Mouse (Mus musculus): ENCODE results near the gene Gm40193. TPM values are rescaled to one million over a fixed set of nuclear protein-coding genes. Genes with fewer than 3 reads are reported as not detected.
A peak's percentile ranks its signal among the peaks of the same experiment; 100 is the strongest.

Gene Gm40193
- total RNA-seq, 1 experiment from 2014 or later = not detected

DNA sequence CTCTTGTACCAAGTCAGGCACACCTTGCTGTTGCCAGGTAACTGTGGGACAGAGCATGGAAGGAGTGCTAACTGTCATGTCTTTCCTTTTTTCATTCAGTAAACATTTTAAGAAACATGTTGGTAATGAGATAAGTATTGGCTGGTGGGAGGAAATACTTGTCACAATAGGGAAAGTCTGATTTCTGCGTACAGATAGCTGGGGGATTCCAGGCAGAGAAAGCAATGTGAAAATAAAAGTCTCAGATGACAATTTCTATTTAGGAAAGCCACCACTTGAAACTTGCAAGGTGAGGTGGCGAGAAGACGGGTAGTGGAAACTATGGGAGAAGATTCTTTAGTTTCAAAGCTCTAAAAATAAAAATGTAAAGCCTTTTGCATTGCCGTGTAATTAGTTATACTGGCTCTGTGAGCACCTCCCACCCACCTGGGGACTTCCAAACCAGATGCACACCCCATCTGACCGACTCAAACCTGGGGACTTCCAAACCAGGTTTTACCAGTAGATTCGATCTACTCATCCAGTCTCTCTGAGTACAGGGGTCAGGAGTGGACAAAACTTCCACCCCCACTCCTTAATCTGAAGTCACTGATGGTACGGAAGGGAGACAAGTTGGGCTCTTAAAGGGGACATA, 19.9 kb downstream of the Gm40193 start:
- ATAC-seq (replicated peaks; ENCODE audit: insufficient number of reproducible peaks, low FRiP score, low TSS enrichment, poor library complexity, severe bottlenecking) = no peak

DNA sequence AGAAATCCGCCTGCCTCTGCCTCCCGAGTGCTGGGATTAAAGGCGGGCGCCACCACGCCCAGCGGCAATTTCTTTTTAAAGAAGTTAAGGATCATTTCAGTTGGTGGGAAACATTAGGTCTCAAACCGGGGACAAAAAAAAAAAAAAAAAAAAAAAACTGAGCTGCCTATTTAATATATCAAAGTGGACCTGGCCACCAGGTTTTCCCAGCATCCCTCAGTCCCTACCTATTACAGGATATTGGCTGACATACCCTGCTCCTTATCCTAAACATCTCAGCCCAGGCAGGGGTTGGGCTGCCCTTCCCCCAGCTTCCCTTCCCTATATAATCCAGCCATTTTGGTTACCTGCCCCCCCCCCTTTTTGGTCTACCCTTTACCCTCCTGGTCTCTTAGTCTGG, 20.9 kb downstream of the Gm40193 start:
- ATAC-seq (replicated peaks; ENCODE audit: insufficient number of reproducible peaks, low FRiP score, low TSS enrichment, poor library complexity, severe bottlenecking) = no peak

DNA sequence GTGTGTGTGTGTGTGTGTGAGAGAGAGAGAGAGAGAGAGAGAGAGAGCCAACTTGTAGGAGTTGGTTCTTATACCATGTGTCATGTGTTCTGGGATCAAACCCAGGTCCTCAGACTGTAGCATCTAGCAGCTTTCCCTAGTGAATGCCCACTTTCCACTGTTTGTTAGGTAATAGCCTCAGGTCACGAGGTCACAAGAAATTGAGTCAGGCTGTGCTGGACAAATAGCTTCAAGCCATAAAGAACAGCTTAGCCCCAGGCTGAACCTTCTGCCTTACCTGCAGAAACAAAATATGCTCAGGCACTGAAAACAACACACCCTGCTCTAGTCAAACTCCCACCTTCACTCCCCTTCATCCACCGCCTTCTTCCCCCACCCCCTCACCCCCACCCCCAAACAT, 21.5 kb downstream of the Gm40193 start:
- no peak for ATAC-seq (replicated peaks; ENCODE audit: insufficient number of reproducible peaks, low FRiP score, low TSS enrichment, poor library complexity, severe bottlenecking)

DNA sequence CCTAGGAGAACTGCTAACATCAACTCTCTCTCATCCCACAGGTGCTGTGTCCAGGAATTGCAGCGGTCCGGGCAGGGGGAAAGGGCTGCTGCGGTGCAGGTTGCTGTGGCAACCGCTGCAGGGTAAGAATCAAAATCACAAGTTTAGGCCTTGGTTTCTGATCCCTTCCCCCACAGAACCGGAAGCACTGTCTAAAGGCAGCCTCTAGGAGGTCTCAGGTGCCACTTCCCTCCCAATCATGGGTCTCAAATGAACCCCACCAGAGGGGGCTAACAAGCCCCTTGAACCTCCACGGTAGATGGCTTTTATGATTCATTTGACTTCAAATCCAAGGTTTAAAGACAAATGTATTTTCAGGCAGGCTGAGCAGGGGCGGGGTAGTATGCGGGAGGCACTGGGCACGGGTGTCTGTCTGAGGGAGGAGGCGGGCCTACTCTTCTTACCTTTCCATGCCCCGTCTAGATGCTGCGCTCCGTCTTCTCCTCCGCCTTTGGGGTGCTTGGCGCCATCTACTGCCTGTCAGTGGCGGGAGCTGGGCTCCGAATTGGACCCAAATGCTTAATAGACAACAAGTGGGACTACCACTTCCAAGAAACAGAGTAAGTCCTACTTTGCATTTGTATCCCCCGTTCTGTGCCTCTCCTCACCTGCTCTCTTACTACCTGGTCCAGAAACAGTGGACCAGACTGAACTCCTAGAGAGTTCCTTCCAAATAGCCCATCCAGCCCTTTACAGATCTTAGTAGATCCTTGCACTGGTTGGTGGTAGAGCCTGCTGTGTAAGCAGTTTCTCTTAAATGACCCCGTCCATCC, 22.8 kb downstream of the Gm40193 start:
- 0 out of 2 replicates have a peak, but pooled peaks have one; percentile 34 for ATAC-seq (replicated peaks; ENCODE audit: insufficient number of reproducible peaks, low FRiP score, low TSS enrichment, poor library complexity, severe bottlenecking)

DNA sequence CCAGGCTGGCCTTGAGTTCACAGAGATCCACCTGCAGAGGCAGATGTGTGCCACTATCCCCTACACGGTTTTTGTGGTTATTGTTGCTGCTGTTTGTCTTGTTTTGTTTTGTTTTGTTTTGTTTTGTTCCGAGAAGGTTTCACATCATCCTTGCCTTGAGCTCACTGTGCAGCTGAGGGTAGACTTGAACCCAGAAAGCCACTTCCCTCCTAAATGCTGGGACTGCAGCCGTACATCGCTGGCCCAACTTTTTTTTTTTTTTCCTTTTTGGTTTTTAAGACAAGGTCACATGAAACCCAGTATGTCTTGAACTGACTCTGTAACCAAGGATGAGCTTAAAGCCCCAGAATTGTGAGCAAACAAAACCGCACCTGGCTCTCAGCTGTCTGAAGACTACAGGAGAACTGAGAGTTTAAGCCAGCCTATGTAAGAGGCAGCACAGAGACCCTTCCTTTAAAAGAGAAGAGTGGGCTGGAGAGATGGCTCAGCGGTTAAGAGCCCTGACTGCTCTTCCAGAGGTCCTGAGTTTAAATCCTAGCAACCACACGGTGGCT, 25.7 kb downstream of the Gm40193 start:
- no peak for ATAC-seq (replicated peaks; ENCODE audit: insufficient number of reproducible peaks, low FRiP score, low TSS enrichment, poor library complexity, severe bottlenecking)

DNA sequence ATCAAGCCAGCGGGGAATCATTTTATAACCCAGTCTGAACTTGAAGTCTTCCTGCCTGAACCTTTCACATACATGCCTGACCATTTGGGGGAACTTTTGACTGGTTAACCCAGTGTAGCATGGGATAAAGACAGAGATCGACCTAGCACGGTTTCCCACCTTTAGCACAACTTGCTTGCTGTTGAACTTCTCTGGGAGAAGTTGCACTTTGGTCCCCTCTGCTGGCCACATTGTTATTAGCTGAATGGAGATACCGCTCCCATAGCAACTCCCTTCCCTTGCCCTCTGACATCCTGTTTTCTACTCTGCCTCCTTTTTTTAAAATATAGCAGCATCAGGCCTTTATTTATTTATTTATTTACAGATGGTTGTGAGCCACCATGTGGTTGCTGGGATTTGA, 26.4 kb downstream of the Gm40193 start:
- ATAC-seq (replicated peaks; ENCODE audit: insufficient number of reproducible peaks, low FRiP score, low TSS enrichment, poor library complexity, severe bottlenecking) = peak; percentile 77

DNA sequence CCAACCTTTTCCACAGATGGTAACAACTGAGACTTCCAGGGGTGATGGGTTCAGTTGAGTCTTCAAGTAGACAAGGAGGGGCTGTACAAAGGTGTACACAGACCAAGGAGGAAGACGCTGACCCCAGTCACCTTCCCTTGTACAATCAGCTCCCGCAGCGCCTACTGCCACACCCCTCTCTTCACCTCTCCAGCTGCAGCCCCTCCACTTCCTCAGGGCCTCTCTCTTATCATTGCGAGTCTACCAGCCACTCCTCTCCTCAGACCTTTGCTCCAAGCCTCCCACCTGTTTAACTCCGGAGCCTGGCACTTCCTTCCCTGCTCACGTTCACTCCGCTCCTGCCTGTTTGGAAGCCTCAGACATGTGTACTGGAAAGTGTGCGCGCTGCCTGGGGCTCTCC, 27.8 kb downstream of the Gm40193 start, which contains the start of gene Tm4sf5:
TSS of gene Tm4sf5 (plus strand) at position 275 of the 400 bp plus-strand sequence.
- no peak for ATAC-seq (replicated peaks; ENCODE audit: insufficient number of reproducible peaks, low FRiP score, low TSS enrichment, poor library complexity, severe bottlenecking)

DNA sequence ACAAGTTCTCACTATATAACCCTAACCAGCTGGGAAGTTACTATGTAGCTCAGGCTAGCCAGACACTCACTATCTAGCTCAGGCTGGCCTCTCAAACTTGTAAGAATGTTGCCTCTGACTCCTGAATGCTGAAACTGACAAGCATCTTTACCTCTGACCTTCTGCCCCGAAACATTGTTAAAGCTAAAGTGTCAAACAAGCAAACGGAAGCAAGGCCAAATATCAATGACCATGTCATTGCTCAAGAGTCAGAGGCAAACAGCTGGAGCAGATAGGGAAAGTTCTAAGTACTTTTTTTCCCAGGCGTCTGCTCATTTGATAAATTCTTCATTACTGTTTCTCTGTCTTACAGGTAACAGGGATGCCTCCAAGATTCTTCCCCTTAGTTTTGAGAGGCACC, 30.7 kb downstream of the Gm40193 start:
- no peak for ATAC-seq (replicated peaks; ENCODE audit: insufficient number of reproducible peaks, low FRiP score, low TSS enrichment, poor library complexity, severe bottlenecking)

DNA sequence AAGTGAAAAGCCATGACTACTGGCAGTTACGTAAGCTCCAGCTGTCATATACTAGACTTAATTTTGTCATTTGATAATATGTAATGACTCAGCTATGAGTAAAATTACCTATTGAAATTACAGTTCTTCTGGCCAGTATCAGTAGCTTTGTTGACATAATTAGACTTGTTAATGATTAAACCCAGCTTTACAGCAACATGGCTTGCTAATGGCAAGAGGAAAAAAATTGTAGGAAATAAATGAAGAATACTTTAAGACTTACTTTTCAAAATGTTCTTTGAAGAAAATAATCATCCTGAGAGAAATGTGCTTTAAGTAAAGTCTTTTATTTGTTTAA, 32.3 kb downstream of the Gm40193 start:
- ATAC-seq (replicated peaks; ENCODE audit: insufficient number of reproducible peaks, low FRiP score, low TSS enrichment, poor library complexity, severe bottlenecking) = no peak

DNA sequence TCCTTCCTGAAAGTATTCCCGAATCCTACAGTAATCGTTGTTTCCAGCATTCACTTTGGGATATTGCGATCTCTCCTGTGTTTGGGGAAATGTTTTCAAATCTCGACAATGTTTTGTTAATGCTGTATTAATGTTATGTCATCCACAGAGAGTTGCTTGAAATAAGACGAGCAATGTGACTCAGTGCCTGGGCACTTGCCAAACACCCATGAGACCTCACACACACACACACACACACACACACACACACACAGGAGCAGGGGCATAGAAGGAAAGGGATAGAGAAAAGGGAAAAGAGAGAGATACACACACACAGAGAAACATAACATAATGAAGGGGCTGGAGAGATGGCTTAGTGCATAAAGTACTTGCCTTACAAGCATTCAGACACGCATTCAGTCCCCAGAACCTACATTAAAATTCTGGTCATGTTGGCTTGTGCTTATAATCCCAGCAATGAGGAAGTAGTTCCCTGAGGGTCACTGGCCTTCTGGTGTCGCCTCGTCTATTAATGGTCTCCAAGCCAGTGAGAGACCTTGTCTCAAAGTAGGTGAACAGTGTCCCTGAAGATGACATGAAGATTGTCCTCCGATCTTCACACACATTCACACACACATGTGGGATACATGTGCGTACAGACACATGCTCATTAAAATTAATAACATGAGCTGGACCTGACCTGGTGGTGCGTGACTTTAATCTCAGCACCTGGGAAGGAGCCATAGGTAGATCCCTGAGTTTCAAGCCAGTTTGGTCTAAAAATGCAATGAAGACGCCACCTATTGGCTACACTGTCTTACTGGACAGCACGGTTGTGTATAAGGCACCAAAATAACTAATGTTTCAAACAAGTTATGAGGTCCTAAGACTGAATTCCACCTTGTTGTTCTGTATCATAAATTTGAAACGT, 32.9 kb downstream of the Gm40193 start:
- no peak for ATAC-seq (replicated peaks; ENCODE audit: insufficient number of reproducible peaks, low FRiP score, low TSS enrichment, poor library complexity, severe bottlenecking)

DNA sequence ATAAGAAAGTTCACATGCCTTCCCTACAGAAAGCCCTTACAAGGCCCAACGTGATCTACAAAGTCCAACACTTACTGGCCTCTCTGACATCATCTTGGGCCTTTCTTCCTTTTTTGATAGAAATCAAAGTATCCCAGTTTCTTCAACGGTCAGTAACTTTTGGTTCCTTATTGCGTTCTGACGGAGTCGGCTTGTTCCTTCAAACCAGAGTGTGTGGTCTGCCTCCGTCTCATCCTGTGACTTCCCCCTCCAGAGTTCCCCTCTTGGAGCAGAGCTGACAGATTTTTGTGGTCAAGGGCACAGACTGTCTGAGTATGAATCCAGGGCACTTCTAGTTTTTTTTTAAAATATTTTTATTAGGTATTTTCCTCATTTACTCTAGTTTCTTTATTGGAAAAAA, 43.1 kb downstream of the Gm40193 start:
- peak; percentile 92 for ATAC-seq (replicated peaks; ENCODE audit: insufficient number of reproducible peaks, low FRiP score, low TSS enrichment, poor library complexity, severe bottlenecking)

DNA sequence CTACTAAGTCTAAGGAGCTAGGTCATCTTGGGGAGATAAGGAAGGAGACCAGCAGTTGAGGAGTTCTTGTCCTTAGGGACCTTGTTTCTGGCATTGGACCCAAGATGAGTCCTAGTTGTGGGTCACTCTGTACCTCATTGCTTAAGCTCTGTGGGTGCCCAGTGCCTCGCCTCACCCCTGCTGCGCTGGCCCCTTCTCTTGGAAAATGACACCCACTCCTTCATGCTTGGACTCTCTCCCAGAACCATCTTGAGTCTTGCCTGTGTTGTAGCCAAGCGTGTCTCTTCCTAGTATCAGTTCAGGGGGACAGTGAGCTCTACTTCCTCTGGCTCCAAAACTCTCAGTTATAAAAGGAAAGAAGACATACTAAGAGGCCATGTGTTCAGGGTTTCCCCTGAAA, 43.6 kb downstream of the Gm40193 start:
- ATAC-seq (replicated peaks; ENCODE audit: insufficient number of reproducible peaks, low FRiP score, low TSS enrichment, poor library complexity, severe bottlenecking) = no peak

DNA sequence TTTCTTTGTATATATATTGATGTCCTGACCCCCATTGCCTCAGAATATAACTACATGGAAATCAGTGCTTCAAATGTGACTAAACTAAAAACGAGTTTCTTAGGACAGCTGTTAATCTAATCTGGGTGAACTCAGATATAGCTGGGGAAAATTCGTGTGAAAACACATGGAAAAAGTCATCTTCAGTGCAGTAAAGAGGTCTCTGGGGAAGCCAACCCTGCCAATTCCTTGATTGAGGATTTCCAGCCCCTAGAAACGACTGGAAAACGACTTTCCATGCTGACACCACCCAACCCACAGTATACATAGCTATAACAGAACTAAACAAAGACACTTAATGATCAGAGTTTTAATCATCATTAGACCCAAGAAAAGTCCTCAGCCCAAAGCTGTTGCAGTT, 44.9 kb downstream of the Gm40193 start:
- no peak for ATAC-seq (replicated peaks; ENCODE audit: insufficient number of reproducible peaks, low FRiP score, low TSS enrichment, poor library complexity, severe bottlenecking)

DNA sequence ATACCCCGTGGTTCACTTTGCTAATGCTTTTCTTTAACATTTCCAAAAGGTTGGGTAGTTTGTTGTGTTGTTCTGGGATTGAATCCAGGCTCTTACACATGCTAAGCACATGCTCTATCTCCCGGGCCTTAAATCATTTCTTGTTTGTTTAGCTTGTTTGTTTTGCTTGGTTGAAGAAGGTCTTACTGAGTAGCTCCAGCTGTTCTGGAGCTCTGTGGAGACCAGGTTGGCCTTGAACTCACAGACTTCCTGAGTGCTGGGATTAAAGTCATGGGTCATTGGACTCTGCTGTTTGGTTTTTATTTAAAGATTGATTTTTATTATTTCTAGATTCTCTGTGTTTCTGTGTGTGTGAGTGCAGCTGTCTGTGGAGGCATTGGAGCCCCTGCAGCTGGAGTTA, 47.2 kb downstream of the Gm40193 start:
- no peak for ATAC-seq (replicated peaks; ENCODE audit: insufficient number of reproducible peaks, low FRiP score, low TSS enrichment, poor library complexity, severe bottlenecking)

Other genes starting within 250 kb of the Gm40193 start
- 2.5 TPM in 1 of 3 replicates, not detected in the others for gene Alox12e, start 210.3 kb downstream of the Gm40193 start, total RNA-seq (2017)
- gene Alox15, start 180.9 kb downstream of the Gm40193 start, total RNA-seq (2017) = 1.6 to 43.2 TPM (median 41.4 TPM) in 3 replicates
- 1.6 to 4.9 TPM (median 2.1 TPM) in 3 replicates for gene Pelp1, start 122.9 kb downstream of the Gm40193 start, total RNA-seq (2017)
- gene Arrb2, start 100.3 kb downstream of the Gm40193 start, total RNA-seq (2017) = 94.2 to 148 TPM (median 113 TPM) in 3 replicates
- 37.7 to 56.2 TPM (median 52.1 TPM) in 3 replicates for gene Med11, start 81.0 kb downstream of the Gm40193 start, total RNA-seq (2017)
- gene Zmynd15, start 73.5 kb downstream of the Gm40193 start, total RNA-seq (2017) = 0.21 TPM in 1 of 3 replicates, not detected in the others
- gene Cxcl16, start 73.0 kb downstream of the Gm40193 start, total RNA-seq (2017) = 1.6 to 3.5 TPM (median 2.8 TPM) in 3 replicates
- not detected in 3 replicates for gene Tm4sf5, start 27.7 kb downstream of the Gm40193 start, total RNA-seq (2017)
- not detected in 3 replicates for gene Vmo1, start 18.3 kb downstream of the Gm40193 start, total RNA-seq (2017)
- gene Gltpd2, start 13.7 kb downstream of the Gm40193 start, total RNA-seq (2017) = not detected in 3 replicates
- gene Psmb6, start 7.6 kb downstream of the Gm40193 start, total RNA-seq (2017) = 181 to 224 TPM (median 209 TPM) in 3 replicates
- 5.1 to 22.0 TPM (median 11.1 TPM) in 3 replicates for gene Pld2, start 7.1 kb upstream of the Gm40193 start, total RNA-seq (2017)
- gene Mink1, start 29.9 kb upstream of the Gm40193 start, total RNA-seq (2017) = 50.8 to 81.3 TPM (median 55.8 TPM) in 3 replicates
- not detected in 3 replicates for gene 4930544D05Rik, start 82.9 kb upstream of the Gm40193 start, total RNA-seq (2017)
- 2.1 to 17.4 TPM (median 5.5 TPM) in 3 replicates for gene Chrne, start 86.3 kb upstream of the Gm40193 start, total RNA-seq (2017)
- 0.57 to 3.3 TPM in 2 of 3 replicates, not detected in the other for gene Gp1ba, start 106.2 kb upstream of the Gm40193 start, total RNA-seq (2017)
- gene Rnf167, start 114.3 kb upstream of the Gm40193 start, total RNA-seq (2017) = 89.4 to 129 TPM (median 90.9 TPM) in 3 replicates
- 41.1 to 62.6 TPM (median 43.5 TPM) in 3 replicates for gene Slc25a11, start 114.5 kb upstream of the Gm40193 start, total RNA-seq (2017)
- 527 to 871 TPM (median 568 TPM) in 3 replicates for gene Pfn1, start 121.7 kb upstream of the Gm40193 start, total RNA-seq (2017)
- gene Eno3, start 124.3 kb upstream of the Gm40193 start, total RNA-seq (2017) = 236 to 452 TPM (median 414 TPM) in 3 replicates
- gene Spag7, start 136.5 kb upstream of the Gm40193 start, total RNA-seq (2017) = 49.1 to 78.2 TPM (median 76.7 TPM) in 3 replicates
- gene Camta2, start 155.2 kb upstream of the Gm40193 start, total RNA-seq (2017) = 8.9 to 20.6 TPM (median 15.7 TPM) in 3 replicates
- 0.53 TPM in 1 of 3 replicates, not detected in the others for gene Inca1, start 167.2 kb upstream of the Gm40193 start, total RNA-seq (2017)
- 27.3 to 30.6 TPM (median 30.3 TPM) in 3 replicates for gene Kif1c, start 167.6 kb upstream of the Gm40193 start, total RNA-seq (2017)
- gene Zfp3, start 231.3 kb upstream of the Gm40193 start, total RNA-seq (2017) = 2.1 to 6.5 TPM (median 2.1 TPM) in 3 replicates

Measured in monocyte, adult 5-6 weeks (primary cell).